Mouse (Mus musculus) E14TG2a.4 (cell line): Measurements from ENCODE around the gene Mettl17.

Experiments used
- NANOG ChIP-seq: IDR thresholded peaks from 2 replicates; pipeline ENCODE4 v1.6.1; 2014; ENCODE audit warnings: borderline replicate concordance, low read length, mixed read lengths
- POU5F1 ChIP-seq: IDR thresholded peaks from 2 replicates; pipeline ENCODE4 v1.6.1; 2014; ENCODE audit warnings: low read length, borderline replicate concordance

GRCm38 (mm10) chr14:51929309-51929943 lies 44.8 kb downstream of the Mettl17 start:
- no peak for TF ChIP-seq POU5F1
- no peak for TF ChIP-seq NANOG
